Mouse (Mus musculus): ENCODE data around the gene Pgs1. TPM values are rescaled to one million over a fixed set of nuclear protein-coding genes. Genes with fewer than 3 reads are reported as not detected.
A peak's percentile ranks its signal among the peaks of the same experiment; 100 is the strongest.

Pgs1 gene
- polyA plus RNA-seq, 1 experiment from 2014 or later = 38.6 TPM

DNA sequence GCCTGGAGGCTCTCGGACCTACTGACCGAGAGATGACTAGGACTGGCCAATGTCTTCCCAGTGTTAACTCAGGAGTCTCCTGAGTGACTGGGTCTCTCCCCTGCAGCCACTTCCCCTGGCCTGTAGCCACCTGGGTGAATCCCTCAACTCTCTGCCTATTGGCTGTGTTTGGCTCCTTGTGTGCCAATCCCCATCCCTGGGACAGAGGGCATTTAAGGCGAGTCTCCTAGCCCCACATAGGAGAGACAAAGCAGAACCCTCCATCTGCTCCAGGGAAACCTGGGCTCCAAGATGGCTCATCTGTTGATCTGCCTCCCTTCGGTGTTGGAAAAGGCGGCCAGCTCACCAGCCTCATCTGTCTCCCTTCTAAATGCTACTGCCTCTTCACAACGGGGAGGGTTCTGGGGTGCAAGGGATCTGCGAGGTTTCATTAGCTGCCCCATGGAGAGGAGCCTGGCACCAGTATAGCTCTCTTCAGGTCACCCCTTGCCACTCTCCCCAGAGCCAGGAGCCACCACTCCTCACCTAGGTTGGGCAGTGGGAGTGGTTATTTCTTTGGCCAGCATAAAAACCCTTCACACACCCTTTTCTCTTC is 19.5 kb upstream of the Pgs1 start:
- WGBS = 34% methylated on average over 7 of the region's 7 CpGs
- H3K4me2 ChIP-seq (replicated peaks; ENCODE audit: low read depth, low read length) = peak overlapping the region; percentile 97
- H3K4me3 ChIP-seq (ENCODE audit: low read depth, low read length) = peak overlapping the region; percentile 58; the same call in 1 of the 2 replicates
- H3K36me3 ChIP-seq (ENCODE audit: control insufficient read depth, insufficient read depth, low read length) = no peaks in the 10 kb centered on the region
- no peak overlapping the region for H3K9ac ChIP-seq (ENCODE audit: low read depth, low read length)
- H3K27me3 ChIP-seq (ENCODE audit: control insufficient read depth, insufficient read depth, low read length) = peaks cover 22% of the 10 kb centered on the region
- H3K4me1 ChIP-seq (replicated peaks; ENCODE audit: control insufficient read depth, insufficient read depth, low read length) = peaks cover 29% of the 10 kb centered on the region
- H3K9me3 ChIP-seq (ENCODE audit: control insufficient read depth, low read length) = no peaks in the 10 kb centered on the region
- DNase-seq (ENCODE audit: low spot score) = no peak
- ATAC-seq (ENCODE audit: low FRiP score) = no peak
- no peak overlapping the region for H3K27ac ChIP-seq (ENCODE audit: low read depth, low read length)

DNA sequence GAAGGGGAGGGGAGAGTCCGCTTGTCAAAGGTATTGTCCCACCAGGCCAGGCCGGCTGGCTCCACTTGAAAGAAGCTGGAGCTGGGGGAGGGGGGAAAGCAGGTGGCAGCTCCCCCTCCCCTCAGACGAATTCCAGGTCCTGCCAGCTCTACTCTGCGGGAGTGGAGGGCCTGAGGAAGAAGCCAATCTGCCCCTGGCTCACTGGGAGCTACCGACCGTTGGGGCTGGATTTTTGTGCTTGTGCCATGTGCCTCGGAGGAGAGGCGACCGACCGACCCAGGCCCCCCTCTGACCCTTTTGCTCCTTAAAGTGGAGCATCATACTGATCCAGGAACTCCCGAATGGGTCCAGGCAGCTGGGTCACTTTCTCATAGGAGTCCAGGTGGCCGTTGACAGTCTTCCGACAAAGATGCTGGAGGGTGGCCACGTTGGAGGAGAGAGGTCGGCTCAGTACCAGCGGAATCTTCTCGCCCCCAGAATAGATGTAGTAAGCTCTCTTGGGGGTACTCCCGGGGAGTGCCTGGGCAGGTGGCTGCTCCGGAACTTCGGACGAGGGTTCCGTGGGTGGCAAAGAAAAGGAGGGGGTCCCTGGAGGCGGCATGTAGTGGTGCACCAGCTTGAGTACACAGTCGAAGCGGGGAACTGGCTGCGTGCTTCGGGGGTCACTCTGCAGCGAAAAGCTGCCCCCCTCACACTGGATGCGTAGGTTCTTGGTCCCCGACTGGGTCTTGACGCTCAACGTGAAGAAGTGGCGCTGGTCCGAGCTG is 18.7 kb upstream of the Pgs1 start:
- 0 out of 2 replicates have a peak overlapping the region, but pooled peaks have one; percentile 90 for H3K27ac ChIP-seq (ENCODE audit: low read depth, low read length)
- DNase-seq (ENCODE audit: low spot score) (peak; percentile 57), ATAC-seq (ENCODE audit: low FRiP score) (no peak)
- H3K9me3 ChIP-seq (ENCODE audit: control insufficient read depth, low read length) = no peaks in the 10 kb centered on the region
- peaks cover 27% of the 10 kb centered on the region for H3K4me1 ChIP-seq (replicated peaks; ENCODE audit: control insufficient read depth, insufficient read depth, low read length)
- peak overlapping the region; percentile 84 for H3K9ac ChIP-seq (ENCODE audit: low read depth, low read length)
- H3K36me3 ChIP-seq (ENCODE audit: control insufficient read depth, insufficient read depth, low read length) = no peaks in the 10 kb centered on the region
- H3K4me2 ChIP-seq (replicated peaks; ENCODE audit: low read depth, low read length) = peak overlapping the region; percentile 97
- peak overlapping the region; percentile 58 for H3K4me3 ChIP-seq (ENCODE audit: low read depth, low read length)
- H3K27me3 ChIP-seq (ENCODE audit: control insufficient read depth, insufficient read depth, low read length) = peaks cover 22% of the 10 kb centered on the region
- 3% methylated on average over 34 of the region's 34 CpGs for WGBS

DNA sequence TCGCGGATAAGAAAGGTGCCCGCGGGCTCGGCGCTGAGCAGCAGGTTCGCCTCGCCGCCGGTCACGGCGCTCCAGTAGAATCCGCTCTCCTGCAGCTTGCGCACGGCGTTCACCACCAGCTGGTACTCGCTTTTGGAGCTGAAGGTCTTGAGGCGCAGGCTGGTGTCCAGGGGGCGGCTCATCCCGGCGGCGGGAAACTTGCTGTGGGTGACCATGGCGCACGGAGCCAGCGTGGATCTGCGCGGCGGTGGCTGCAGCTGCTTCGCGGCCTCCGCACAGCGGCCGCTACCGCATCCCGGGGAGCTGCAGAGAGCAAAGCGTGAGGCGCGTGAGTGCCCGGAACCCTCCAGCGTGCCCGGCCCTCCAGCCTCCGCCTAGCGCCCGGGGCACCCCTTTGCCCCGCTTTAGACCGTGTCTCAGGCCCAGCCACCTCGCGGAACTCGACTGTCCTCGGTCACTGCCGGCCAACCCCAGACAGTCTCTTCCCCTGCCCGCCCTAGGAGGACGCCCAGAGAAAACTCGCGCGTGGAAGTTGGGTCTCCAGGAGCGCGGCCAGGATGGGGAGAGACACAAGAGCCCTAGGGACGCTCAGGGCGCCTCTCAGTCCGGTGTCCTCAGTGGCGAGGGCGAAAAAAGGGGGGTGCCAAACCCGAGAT is 17.9 kb upstream of the Pgs1 start:
- H3K36me3 ChIP-seq (ENCODE audit: control insufficient read depth, insufficient read depth, low read length) = no peaks in the 10 kb centered on the region
- under 1% methylated on average over 64 of the region's 64 CpGs for WGBS
- peaks cover 24% of the 10 kb centered on the region for H3K4me1 ChIP-seq (replicated peaks; ENCODE audit: control insufficient read depth, insufficient read depth, low read length)
- H3K27me3 ChIP-seq (ENCODE audit: control insufficient read depth, insufficient read depth, low read length) = peaks cover 22% of the 10 kb centered on the region
- peak overlapping the region; percentile 90 for H3K27ac ChIP-seq (ENCODE audit: low read depth, low read length)
- peak; percentile 3; the same call in 1 of the 2 replicates for ATAC-seq (ENCODE audit: low FRiP score)
- H3K9me3 ChIP-seq (ENCODE audit: control insufficient read depth, low read length) = no peaks in the 10 kb centered on the region
- H3K4me2 ChIP-seq (replicated peaks; ENCODE audit: low read depth, low read length) = peak overlapping the region; percentile 97
- H3K4me3 ChIP-seq (ENCODE audit: low read depth, low read length) = peak overlapping the region; percentile 58
- peak overlapping the region; percentile 84 for H3K9ac ChIP-seq (ENCODE audit: low read depth, low read length)
- peak; percentile 62 for DNase-seq (ENCODE audit: low spot score)

DNA sequence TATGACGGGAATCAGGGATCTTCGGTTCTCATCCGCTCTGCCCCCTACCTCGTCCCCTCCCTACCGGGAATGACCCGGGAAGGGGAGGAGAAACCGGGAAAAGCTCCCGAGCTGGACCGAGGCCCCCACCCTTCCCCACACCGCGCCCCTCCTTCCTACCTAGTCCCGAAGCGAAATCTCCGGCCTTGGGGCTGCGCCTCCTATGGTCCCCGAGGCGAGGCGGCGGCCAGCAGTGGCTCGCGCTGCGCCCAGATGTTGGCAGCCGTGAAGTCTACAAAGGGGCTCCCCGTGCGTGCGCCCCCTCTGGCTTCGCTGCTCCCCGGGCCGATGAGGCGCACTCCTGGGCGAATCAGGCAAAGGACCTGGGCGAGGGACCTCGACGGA is 17.4 kb upstream of the Pgs1 start:
- no peak for DNase-seq (ENCODE audit: low spot score)
- Histone ChIP-seq H3K4me2 (replicated peaks; ENCODE audit: low read depth, low read length) (peak overlapping the region; percentile 97), H3K27me3 (ENCODE audit: control insufficient read depth, insufficient read depth, low read length) (peaks cover 22% of the 10 kb centered on the region), H3K27ac (ENCODE audit: low read depth, low read length) (peak overlapping the region; percentile 90), H3K9ac (ENCODE audit: low read depth, low read length) (peak overlapping the region; percentile 84), H3K9me3 (ENCODE audit: control insufficient read depth, low read length) (no peaks in the 10 kb centered on the region), H3K4me1 (replicated peaks; ENCODE audit: control insufficient read depth, insufficient read depth, low read length) (peaks cover 24% of the 10 kb centered on the region), H3K36me3 (ENCODE audit: control insufficient read depth, insufficient read depth, low read length) (no peaks in the 10 kb centered on the region), H3K4me3 (ENCODE audit: low read depth, low read length) (peak overlapping the region; percentile 58)
- 0% methylated on average over 34 of the region's 34 CpGs for WGBS
- ATAC-seq (ENCODE audit: low FRiP score) = peak; percentile 46; the same call in 1 of the 2 replicates

DNA sequence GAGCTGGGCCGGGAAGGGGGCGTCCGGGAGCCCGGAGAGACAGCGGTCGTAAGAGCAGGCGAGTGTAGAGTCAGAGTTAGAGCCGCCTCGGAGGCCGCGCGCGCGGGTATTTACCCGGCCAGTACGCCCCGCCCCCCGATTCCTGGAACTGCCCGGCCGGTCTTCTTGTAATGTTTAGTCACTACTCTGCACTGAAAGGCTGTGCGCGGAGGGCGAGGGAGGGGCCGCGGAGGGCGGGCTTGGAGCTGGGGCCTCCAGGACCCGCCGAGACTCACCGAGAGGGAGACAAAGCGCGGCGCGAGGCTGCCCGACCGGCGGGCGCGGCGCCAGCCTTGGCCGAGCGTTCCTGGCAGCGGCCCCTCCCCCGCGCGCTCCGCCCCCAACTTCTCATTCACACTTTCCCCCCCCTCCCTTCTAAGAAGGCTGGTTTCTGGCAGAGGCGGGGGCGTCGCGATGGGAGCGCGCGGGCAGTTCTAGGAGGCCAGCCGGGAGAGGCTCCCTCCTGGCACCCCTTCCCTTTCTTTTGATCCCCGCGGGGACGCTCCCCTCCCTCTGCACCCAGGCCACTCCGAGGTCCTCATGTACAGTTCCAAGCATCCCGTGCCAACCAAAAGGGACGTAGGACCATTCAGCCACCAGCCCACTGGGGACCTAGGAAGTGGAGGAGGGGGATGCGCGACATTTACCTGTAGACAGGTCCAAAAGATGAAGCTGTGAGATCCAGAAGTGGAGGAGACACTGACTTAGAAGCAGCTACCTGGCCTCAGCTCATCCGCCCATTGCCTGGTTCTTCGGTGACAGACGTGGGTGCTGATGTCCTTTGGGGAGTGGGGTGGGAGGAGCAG is 16.8 kb upstream of the Pgs1 start:
- H3K9ac ChIP-seq (ENCODE audit: low read depth, low read length) = peak overlapping the region; percentile 84
- DNase-seq (ENCODE audit: low spot score) (peak; percentile 93), ATAC-seq (ENCODE audit: low FRiP score) (peak; percentile 91)
- peak overlapping the region; percentile 58 for H3K4me3 ChIP-seq (ENCODE audit: low read depth, low read length)
- H3K4me2 ChIP-seq (replicated peaks; ENCODE audit: low read depth, low read length) = peak overlapping the region; percentile 97
- H3K4me1 ChIP-seq (replicated peaks; ENCODE audit: control insufficient read depth, insufficient read depth, low read length) = peaks cover 23% of the 10 kb centered on the region
- WGBS = under 1% methylated on average over 61 of the region's 65 CpGs
- H3K27ac ChIP-seq (ENCODE audit: low read depth, low read length) = peak overlapping the region; percentile 90
- H3K9me3 ChIP-seq (ENCODE audit: control insufficient read depth, low read length) = no peaks in the 10 kb centered on the region
- peaks cover 22% of the 10 kb centered on the region for H3K27me3 ChIP-seq (ENCODE audit: control insufficient read depth, insufficient read depth, low read length)
- H3K36me3 ChIP-seq (ENCODE audit: control insufficient read depth, insufficient read depth, low read length) = no peaks in the 10 kb centered on the region

DNA sequence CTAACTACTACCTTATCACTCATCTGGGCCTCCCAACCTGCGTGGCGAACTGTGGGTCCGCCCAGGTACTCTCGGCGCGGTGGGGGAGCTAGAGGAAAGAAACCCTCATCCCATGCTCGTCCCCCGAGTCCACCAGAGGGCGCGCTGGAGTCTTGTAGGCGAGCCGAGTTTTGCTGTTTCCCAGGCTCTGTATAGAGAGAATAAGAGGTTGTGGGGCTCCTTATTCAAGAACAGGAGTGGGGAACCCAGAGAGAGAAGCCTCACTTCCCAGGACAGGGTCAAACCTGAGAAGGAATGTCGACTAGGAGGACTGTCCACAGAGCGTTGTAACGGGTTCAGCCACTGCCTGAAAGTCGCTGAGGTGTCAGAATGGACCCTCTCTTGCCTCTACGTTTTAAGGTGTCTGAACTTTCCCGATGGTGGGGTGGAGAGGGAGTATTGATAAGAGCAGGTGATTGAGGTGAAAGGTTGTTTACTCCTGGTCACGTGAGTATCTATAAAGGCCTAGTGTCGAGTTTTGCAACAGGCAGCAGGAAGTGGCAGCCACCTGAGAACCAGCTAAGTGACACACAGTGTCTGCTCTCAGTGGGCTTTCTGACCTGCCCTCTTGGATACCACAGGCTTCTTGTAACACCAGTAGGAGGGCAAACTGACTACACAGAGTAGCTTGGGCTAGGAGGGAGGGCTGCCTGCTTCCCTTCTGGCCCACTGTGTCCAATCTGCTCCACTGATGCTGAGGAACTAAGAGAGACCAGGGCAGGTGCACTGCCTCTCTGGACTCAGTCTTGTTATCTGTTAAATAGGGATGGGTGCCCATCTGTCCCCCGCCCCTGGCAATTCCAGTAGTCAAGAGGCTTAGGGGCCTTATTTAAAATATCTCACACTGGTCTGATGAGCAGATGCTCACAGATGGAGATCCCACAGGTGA is 15.9 kb upstream of the Pgs1 start, which contains the start of gene Socs3:
Gene Socs3 (minus strand): TSS at position 103 of the 928 bp plus-strand sequence.
- Histone ChIP-seq H3K27me3 (ENCODE audit: control insufficient read depth, insufficient read depth, low read length) (peaks cover 14% of the 10 kb centered on the region), H3K27ac (ENCODE audit: low read depth, low read length) (peak within 1 kb of the TSS; percentile 90), H3K36me3 (ENCODE audit: control insufficient read depth, insufficient read depth, low read length) (no peaks in the 10 kb centered on the region), H3K4me2 (replicated peaks; ENCODE audit: low read depth, low read length) (peak within 1 kb of the TSS; percentile 97), H3K4me1 (replicated peaks; ENCODE audit: control insufficient read depth, insufficient read depth, low read length) (peaks cover 22% of the 10 kb centered on the region), H3K9ac (ENCODE audit: low read depth, low read length) (peak within 1 kb of the TSS; percentile 84), H3K4me3 (ENCODE audit: low read depth, low read length) (peak within 1 kb of the TSS; percentile 58), H3K9me3 (ENCODE audit: control insufficient read depth, low read length) (no peaks in the 10 kb centered on the region)
- 11% methylated on average over 21 of the region's 21 CpGs for WGBS
- ATAC-seq (ENCODE audit: low FRiP score) (peak; percentile 25), DNase-seq (ENCODE audit: low spot score) (peak; percentile 98)

DNA sequence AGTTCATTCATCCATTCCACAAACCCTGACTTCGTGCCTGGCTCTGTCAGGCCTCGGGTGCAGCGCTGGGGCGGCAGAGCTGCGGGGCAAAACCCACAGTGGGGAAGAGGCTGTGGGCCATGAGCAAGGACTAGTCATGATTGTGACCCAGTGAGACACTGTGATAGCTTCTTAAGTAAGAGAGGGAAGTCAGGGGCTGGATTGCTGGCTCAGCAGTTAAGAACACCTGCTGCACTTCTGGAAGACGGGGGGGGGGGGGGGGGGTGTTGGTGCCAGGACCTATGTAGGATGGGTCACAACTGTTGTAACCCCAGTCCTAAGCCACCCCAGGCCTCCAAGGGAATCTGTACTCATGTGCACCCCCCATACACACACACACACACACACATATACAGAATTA is 15.0 kb upstream of the Pgs1 start:
- no peak overlapping the region for H3K4me3 ChIP-seq (ENCODE audit: low read depth, low read length)
- no peaks in the 10 kb centered on the region for H3K36me3 ChIP-seq (ENCODE audit: control insufficient read depth, insufficient read depth, low read length)
- H3K27me3 ChIP-seq (ENCODE audit: control insufficient read depth, insufficient read depth, low read length) = peaks cover 13% of the 10 kb centered on the region
- H3K9me3 ChIP-seq (ENCODE audit: control insufficient read depth, low read length) = no peaks in the 10 kb centered on the region
- peaks cover 28% of the 10 kb centered on the region for H3K4me1 ChIP-seq (replicated peaks; ENCODE audit: control insufficient read depth, insufficient read depth, low read length)
- no peak overlapping the region for H3K27ac ChIP-seq (ENCODE audit: low read depth, low read length)
- no peak overlapping the region for H3K4me2 ChIP-seq (replicated peaks; ENCODE audit: low read depth, low read length)
- WGBS = 73% methylated on average over 6 of the region's 6 CpGs
- no peak for DNase-seq (ENCODE audit: low spot score)
- no peak overlapping the region for H3K9ac ChIP-seq (ENCODE audit: low read depth, low read length)
- no peak for ATAC-seq (ENCODE audit: low FRiP score)
